Mouse (Mus musculus): Measurements from ENCODE around the gene Gmnc. TPM values are rescaled to one million over a fixed set of nuclear protein-coding genes. Genes with fewer than 3 reads are reported as not detected.
A peak's percentile ranks its signal among the peaks of the same experiment; 100 is the strongest.

Gene Gmnc
- polyA plus RNA-seq, 1 experiment from 2014 or later: 0.41 TPM

- H3K4me3 ChIP-seq (replicated peaks): peak overlapping the region; percentile 32
- 1% methylated on average over 28 of the region's 28 CpGs for WGBS
- peaks cover 7% of the 10 kb centered on the region for H3K4me1 ChIP-seq
- no peaks in the 10 kb centered on the region for H3K9me3 ChIP-seq (replicated peaks)
- no peak overlapping the region for H3K27ac ChIP-seq (replicated peaks)
- H3K36me3 ChIP-seq: no peaks in the 10 kb centered on the region
- no peak overlapping the region for H3K9ac ChIP-seq
- peak; percentile 34; the same call in 1 of the 2 replicates for ATAC-seq (ENCODE audit: insufficient number of reproducible peaks, low FRiP score, low TSS enrichment, low read depth)
- H3K27me3 ChIP-seq: peaks cover 19% of the 10 kb centered on the region
- H3K4me2 ChIP-seq (replicated peaks): peak overlapping the region; percentile 58
These were observed 23.5 kb downstream of the Gmnc start for GRCm38 (mm10) chr16:26967967-26968366.

GRCm38 (mm10) chr16:26966830-26967229 lies 24.6 kb downstream of the Gmnc start:
- no peaks in the 10 kb centered on the region for H3K36me3 ChIP-seq
- no peaks in the 10 kb centered on the region for H3K9me3 ChIP-seq (replicated peaks)
- H3K9ac ChIP-seq: no peak overlapping the region
- no peak overlapping the region for H3K4me3 ChIP-seq (replicated peaks)
- ATAC-seq (ENCODE audit: insufficient number of reproducible peaks, low FRiP score, low TSS enrichment, low read depth): no peak
- 80% methylated on average over 2 of the region's 2 CpGs for WGBS
- H3K27ac ChIP-seq (replicated peaks): no peak overlapping the region
- H3K27me3 ChIP-seq: peaks cover 19% of the 10 kb centered on the region
- no peak overlapping the region for H3K4me2 ChIP-seq (replicated peaks)
- H3K4me1 ChIP-seq: peaks cover 7% of the 10 kb centered on the region

- H3K4me3 ChIP-seq (replicated peaks): no peak overlapping the region
- no peak for ATAC-seq (ENCODE audit: insufficient number of reproducible peaks, low FRiP score, low TSS enrichment, low read depth)
- H3K9ac ChIP-seq: no peak overlapping the region
- H3K27me3 ChIP-seq: peaks cover 6% of the 10 kb centered on the region; the same call in 1 of the 2 replicates
- no peak overlapping the region for H3K27ac ChIP-seq (replicated peaks)
- H3K9me3 ChIP-seq (replicated peaks): no peaks in the 10 kb centered on the region
- H3K4me2 ChIP-seq (replicated peaks): no peak overlapping the region
- no peaks in the 10 kb centered on the region for H3K36me3 ChIP-seq
- H3K4me1 ChIP-seq: no peaks in the 10 kb centered on the region
These were observed 29.5 kb downstream of the Gmnc start for GRCm38 (mm10) chr16:26961971-26962370.

GRCm38 (mm10) chr16:26951601-26952000 lies 39.9 kb downstream of the Gmnc start:
- no peaks in the 10 kb centered on the region for H3K27me3 ChIP-seq
- H3K4me3 ChIP-seq (replicated peaks): no peak overlapping the region
- H3K27ac ChIP-seq (replicated peaks): no peak overlapping the region
- no peaks in the 10 kb centered on the region for H3K9me3 ChIP-seq (replicated peaks)
- no peak overlapping the region for H3K9ac ChIP-seq
- ATAC-seq (ENCODE audit: insufficient number of reproducible peaks, low FRiP score, low TSS enrichment, low read depth): peak; percentile 78; the same call in 1 of the 2 replicates
- H3K4me2 ChIP-seq (replicated peaks): no peak overlapping the region
- 81% methylated on average over 3 of the region's 3 CpGs for WGBS
- no peaks in the 10 kb centered on the region for H3K36me3 ChIP-seq
- no peaks in the 10 kb centered on the region for H3K4me1 ChIP-seq

GRCm38 (mm10) chr16:26950209-26950608 lies 41.2 kb downstream of the Gmnc start:
- Histone ChIP-seq H3K27ac (replicated peaks) (no peak overlapping the region), H3K9me3 (replicated peaks) (no peaks in the 10 kb centered on the region), H3K4me2 (replicated peaks) (no peak overlapping the region), H3K9ac (no peak overlapping the region), H3K4me1 (no peaks in the 10 kb centered on the region), H3K27me3 (no peaks in the 10 kb centered on the region), H3K36me3 (no peaks in the 10 kb centered on the region), H3K4me3 (replicated peaks) (no peak overlapping the region)
- WGBS: 44% methylated on average over 4 of the region's 4 CpGs
- no peak for ATAC-seq (ENCODE audit: insufficient number of reproducible peaks, low FRiP score, low TSS enrichment, low read depth)

- WGBS: 85% methylated on average over 1 of the region's 1 CpGs
- no peak overlapping the region for H3K9ac ChIP-seq
- H3K27me3 ChIP-seq: no peaks in the 10 kb centered on the region
- H3K9me3 ChIP-seq (replicated peaks): no peaks in the 10 kb centered on the region
- no peak overlapping the region for H3K27ac ChIP-seq (replicated peaks)
- H3K36me3 ChIP-seq: no peaks in the 10 kb centered on the region
- no peak overlapping the region for H3K4me3 ChIP-seq (replicated peaks)
- H3K4me2 ChIP-seq (replicated peaks): no peak overlapping the region
- ATAC-seq (ENCODE audit: insufficient number of reproducible peaks, low FRiP score, low TSS enrichment, low read depth): no peak
- no peaks in the 10 kb centered on the region for H3K4me1 ChIP-seq
These were observed 87.5 kb downstream of the Gmnc start for GRCm38 (mm10) chr16:26903968-26904367.

GRCm38 (mm10) chr16:26901471-26901870 lies 90.0 kb downstream of the Gmnc start:
- H3K27me3 ChIP-seq: no peaks in the 10 kb centered on the region
- WGBS: 26% methylated on average over 4 of the region's 4 CpGs
- no peak overlapping the region for H3K4me2 ChIP-seq (replicated peaks)
- H3K4me1 ChIP-seq: no peaks in the 10 kb centered on the region
- H3K36me3 ChIP-seq: no peaks in the 10 kb centered on the region
- no peak overlapping the region for H3K9ac ChIP-seq
- no peak for ATAC-seq (ENCODE audit: insufficient number of reproducible peaks, low FRiP score, low TSS enrichment, low read depth)
- no peaks in the 10 kb centered on the region for H3K9me3 ChIP-seq (replicated peaks)
- H3K27ac ChIP-seq (replicated peaks): no peak overlapping the region
- no peak overlapping the region for H3K4me3 ChIP-seq (replicated peaks)

- 64% methylated on average over 4 of the region's 4 CpGs for WGBS
- Histone ChIP-seq H3K36me3 (no peaks in the 10 kb centered on the region), H3K4me2 (replicated peaks) (no peak overlapping the region), H3K4me3 (replicated peaks) (no peak overlapping the region), H3K27ac (replicated peaks) (no peak overlapping the region), H3K27me3 (no peaks in the 10 kb centered on the region), H3K9me3 (replicated peaks) (no peaks in the 10 kb centered on the region), H3K9ac (no peak overlapping the region), H3K4me1 (no peaks in the 10 kb centered on the region)
- ATAC-seq (ENCODE audit: insufficient number of reproducible peaks, low FRiP score, low TSS enrichment, low read depth): no peak
These were observed 105.1 kb downstream of the Gmnc start for GRCm38 (mm10) chr16:26886337-26886736.

GRCm38 (mm10) chr16:26876885-26877284 lies 114.6 kb downstream of the Gmnc start:
- Histone ChIP-seq H3K4me2 (replicated peaks) (no peak overlapping the region), H3K27me3 (no peaks in the 10 kb centered on the region), H3K9me3 (replicated peaks) (no peaks in the 10 kb centered on the region), H3K9ac (no peak overlapping the region), H3K27ac (replicated peaks) (no peak overlapping the region), H3K36me3 (no peaks in the 10 kb centered on the region), H3K4me3 (replicated peaks) (no peak overlapping the region), H3K4me1 (no peaks in the 10 kb centered on the region)
- WGBS: 71% methylated on average over 3 of the region's 3 CpGs
- ATAC-seq (ENCODE audit: insufficient number of reproducible peaks, low FRiP score, low TSS enrichment, low read depth): no peak

All from embryonic facial prominence, embryonic 15.5 days (tissue).